Mouse (Mus musculus) 3134 (cell line): Measurements from ENCODE around the gene Pagr1b.

ENCODE experiments used
- DNase-seq: peaks from one replicate; pipeline ENCODE4 v3.0.0-alpha.2; 2011; ENCODE audit warnings: low spot score; ENCODE audit not compliant: insufficient read length; ENCODE audit errors: extremely low read depth

Gene Pagr1b

DNA sequence TGATC lies at the start of gene Pagr1b:
TSS of gene Pagr1b (minus strand) at position 4 of the 5 bp plus-strand sequence.
- no peak for DNase-seq

DNA sequence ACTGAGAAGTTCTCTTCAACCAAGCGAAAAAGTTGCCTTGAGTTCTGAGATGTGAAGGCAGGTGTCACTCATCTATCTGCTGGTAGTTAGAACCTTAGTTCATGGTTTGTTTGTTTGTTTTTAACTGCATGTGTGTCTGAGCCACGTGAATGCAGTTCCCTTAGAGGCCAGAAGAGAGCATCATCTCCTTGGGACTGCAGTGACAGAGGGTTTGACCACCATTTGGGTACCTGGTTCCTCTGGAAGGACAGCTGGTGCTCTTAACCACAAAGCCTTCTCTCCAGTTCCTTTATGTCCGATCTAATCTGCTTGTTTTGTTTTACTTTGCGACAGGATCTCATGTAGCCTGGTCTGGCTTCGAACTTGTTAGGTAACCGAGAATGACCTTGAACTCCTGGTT lies 49.3 kb upstream of the Pagr1b start:
- DNase-seq: no peak

DNA sequence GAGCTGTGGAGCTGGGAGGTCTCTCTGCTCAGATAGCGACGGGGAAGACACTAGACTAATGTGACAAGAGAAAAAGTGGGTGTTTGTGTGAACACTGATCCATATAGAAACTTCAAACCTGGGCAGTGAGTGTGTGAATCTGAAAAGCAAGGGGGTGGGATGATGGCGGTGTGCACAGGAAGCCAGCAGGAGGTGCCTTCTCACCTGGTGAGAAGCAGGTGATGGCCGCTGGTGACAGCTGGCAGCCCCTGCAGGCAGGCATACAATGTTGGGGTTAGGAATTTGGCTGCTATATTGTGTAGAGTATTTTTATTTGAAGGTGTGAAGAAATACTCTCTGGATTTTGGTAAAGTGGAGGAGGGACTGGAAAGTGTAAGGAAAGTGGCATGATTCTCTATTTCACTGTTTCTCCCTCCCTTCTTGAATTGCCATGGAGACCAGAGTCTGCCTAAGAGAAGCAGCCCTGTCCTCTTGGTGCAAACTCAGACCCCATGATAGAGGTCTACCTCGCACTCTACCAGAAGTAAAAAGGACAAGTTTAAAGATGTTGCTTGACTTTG lies 38.8 kb upstream of the Pagr1b start:
- DNase-seq: no peak

DNA sequence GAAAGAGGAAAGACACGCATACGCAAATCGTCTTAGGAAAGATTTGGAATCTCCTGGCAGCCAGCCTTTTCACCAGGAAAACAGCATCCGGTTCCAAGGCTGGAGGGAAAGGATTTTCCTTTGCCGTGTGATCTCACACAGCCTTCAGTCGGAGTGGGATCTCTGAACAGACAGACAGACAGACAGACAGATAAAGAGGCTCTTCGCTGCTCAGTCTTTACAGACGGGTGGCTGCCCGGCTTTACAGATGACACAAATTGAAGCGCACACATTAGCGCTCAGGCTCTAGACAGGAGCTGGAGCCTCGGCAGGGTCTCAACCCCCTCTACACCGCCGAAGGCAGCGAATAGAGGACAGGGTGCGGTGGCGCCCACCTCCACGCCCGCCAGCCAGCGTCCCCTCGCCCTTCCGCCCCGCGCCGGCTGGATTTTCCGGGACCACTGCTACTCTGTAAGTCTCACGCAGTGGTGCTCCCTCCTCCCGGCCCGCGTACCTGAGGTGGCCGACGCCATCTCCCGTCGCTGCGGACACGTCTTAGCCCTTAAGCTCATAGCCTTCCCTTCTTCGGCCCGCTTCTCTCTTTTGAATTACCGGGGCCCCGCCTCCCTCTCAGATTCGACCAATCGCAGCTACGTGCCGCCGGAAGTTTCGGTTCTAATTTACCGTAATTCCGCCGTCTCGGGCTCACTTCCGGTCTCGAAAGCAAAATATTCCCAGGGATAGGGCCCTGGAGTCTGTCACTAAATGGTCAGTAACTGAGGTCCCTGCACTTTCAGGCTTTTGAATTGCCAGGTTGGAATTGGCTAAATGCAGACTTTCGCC lies 25.8 kb upstream of the Pagr1b start, which contains the start of gene Kif22:
TSS of gene Kif22 (minus strand) at position 621 of the 822 bp plus-strand sequence.
- DNase-seq: peak; percentile 79

DNA sequence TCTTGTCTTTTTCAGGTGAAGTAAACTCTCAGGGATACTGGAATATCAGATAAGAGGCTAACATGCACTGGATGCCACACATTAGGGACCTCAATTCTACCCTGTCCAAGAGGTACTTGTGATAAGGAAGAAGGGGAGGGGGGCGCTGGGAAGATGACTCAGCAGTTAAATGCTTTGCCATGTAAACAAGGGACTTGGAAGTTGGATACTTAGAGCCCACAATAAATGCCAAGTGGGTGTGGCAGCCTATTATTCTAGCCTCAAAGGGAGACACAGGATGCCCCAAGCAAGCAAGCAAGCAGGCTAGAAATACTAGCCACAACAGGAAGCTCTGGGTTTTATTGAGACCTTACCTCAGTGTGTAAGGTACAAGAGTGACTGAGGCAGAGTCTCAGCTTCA lies 15.0 kb upstream of the Pagr1b start:
- DNase-seq: no peak

DNA sequence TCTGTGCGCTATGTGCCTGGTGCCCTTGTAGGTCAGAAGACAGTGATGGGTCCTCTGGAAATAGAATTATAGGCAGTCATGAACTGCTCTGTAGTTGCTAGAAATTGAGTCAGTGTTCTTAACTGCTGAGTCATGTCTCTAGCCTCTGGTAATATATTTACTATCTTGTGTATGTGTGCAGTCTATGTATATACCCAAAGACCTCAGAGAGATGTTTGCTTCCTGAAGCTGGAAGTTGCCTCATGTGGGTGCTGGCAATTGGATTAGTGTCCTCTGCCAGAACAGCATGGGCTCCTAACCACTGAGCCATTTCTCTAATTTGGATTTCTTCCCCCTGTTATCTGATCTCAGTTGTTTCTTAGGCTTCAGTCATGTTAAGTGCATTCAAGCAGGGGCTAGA lies 13.9 kb upstream of the Pagr1b start:
- no peak for DNase-seq

DNA sequence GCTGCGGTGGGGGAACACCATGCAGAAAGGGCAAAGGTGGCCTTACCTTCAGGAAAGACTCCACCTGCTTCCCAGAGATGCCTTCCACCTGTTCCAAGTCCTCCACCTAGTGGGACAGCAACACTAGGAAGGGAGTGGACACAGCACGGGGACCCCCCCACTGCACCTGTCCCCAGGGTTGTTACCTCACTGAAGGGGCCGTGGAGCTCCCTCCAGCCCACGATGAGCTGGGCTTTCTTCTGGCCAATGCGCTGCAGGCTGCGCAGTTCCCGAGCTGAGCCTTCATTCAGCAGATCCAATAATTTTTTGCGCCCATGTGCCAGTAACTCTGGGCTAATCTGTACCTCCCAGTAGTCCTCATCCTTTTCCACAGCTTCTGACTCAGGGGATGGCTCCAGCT lies 11.6 kb upstream of the Pagr1b start:
- DNase-seq: no peak

DNA sequence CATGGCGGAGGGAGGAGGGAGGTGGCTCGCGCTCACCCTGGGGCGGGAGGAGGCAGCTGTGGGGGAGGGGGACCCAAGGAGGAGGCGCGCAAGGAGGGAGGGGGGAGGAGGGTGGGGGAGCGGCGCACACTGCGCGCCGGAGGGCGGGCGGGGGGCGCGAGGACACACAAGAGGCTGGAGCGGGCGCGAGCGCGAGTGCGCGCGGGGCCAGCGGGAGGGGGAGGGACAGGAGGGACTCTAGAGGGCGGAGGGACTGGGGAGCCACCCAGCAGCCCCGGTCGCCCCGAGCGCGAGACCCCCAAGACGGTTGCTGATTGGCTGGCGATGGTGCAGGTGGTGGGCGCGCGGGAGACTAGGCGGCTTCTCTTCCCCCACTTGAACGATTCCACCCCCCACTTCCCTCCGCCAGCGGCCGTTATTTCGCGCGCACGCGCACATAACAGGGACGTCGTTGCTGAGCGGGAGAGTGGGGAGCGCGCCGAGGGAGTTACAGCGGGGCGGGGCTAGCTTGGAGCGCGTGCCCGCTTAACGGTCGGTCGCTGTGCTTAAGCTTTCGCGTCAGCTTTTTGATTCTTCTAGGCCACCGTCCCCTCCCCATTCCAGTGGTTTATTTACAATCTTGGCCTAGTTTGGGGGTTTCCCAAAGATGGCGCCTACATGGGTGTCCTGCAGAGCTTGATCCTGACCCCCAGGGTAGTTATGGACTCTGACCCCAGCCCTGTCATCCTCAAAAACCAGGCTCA lies 10.9 kb upstream of the Pagr1b start, which contains the start of gene Maz:
TSS of gene Maz (minus strand) at position 54 of the 743 bp plus-strand sequence.
- peak; percentile 99 for DNase-seq

DNA sequence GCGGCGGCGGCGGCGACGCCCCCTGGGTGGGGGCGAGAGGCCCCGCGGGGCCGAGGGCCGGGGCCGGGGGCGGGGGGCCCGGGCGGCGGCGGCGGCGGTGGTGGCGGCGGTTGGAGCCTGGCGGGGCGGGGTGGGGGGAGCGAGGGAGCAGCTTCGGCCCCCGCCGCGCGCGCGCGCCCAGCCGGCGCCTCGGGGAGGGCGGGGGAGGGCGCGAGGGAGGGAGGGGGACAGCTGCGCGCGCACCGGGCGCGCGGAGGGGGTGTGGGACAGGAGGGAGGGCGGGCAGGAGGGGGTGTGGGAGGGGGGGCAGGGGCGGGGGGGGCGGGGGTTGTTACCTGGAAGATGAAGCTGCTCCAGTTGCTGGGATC lies 10.3 kb upstream of the Pagr1b start:
- DNase-seq: no peak

DNA sequence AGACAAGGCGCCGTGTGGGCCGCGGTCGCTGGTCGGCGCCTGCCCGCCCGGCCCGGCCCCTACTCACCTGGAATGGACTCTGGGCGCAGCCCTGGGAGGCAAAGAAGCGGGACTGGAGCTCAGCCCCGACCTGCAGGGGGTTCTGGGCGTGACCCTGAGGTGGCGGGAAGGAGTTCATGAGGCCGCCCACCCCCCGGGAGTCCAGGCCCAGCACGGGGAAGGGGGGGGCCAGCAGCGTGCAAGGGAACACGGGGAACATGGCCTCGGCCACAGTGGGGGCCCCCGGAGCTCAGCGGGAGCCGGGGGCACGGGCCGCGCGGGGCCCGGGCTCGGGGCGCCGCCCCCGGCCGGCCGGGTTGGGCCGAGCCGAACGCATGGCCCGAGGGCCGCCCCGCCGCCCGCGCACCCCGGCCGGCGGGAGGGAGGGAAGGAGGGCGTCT lies 9.9 kb upstream of the Pagr1b start:
- DNase-seq: peak; percentile 65

DNA sequence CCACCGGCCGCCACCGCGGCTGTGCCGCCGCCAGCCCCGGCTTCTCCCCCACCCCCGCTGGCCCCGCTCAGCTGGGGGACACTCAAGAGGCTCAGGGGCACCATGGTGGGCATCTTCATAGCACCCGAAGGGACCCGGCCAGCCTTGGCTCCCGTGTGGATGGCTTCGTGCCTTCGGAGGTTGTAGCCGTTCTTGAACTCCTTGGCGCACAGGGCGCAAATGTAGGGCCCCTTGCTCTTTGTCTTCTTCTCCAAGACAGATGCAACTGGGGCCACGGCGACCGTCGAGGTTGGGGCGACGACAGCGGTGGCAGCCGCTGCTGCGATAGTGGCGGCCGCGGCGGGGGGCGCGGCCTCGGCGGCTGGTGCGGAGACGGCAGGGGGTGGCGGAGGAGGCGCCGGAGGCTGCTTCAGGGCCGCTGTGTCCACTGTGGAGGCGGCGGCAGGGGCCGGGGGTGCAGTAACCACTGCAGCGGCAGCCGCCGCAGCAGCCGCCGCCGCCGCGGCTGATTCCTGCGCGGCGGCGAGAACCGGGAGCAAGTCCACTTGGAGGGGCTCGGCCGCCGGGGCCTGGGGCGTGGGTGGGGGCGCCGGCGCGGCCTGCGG lies 9.4 kb upstream of the Pagr1b start:
- DNase-seq: no peak

DNA sequence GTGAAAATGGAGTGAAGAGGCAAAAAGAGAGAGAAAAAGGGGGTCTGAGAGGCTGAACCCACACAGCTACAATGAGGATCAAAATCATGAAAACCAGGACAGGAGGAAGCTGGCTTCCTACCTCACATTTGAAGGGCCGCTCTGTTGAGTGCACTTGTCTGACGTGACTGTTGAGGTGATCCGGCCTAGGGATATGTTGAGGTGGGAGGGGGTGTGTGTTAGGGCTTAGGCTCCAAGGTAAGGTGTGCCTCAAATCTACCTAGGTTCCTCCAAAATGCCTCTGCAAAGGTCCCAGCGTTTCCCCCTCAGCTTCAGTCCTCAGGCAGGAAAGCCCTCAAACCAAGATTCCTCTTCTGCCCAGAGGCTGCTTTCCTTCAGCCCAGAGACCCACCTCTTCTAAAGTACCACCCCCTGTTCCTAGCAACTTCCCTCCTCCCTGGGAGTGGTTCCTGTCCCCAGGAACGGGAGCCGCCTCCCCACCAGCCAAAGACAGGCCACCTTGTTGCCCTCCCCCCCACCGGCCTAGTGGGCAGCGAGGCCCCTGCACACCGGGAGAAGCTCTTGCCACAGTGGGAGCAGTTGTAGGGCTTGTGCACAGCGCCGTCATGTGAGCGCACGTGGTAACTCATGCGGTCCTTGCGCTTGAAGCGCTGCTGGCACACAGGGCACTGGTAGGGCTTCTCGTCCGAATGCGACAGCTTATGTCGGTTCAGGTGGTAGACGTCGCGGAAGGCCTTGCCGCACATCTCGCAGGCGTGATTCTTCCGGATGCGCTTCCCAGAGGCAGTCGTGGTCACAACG lies 8.7 kb upstream of the Pagr1b start:
- peak; percentile 81 for DNase-seq

DNA sequence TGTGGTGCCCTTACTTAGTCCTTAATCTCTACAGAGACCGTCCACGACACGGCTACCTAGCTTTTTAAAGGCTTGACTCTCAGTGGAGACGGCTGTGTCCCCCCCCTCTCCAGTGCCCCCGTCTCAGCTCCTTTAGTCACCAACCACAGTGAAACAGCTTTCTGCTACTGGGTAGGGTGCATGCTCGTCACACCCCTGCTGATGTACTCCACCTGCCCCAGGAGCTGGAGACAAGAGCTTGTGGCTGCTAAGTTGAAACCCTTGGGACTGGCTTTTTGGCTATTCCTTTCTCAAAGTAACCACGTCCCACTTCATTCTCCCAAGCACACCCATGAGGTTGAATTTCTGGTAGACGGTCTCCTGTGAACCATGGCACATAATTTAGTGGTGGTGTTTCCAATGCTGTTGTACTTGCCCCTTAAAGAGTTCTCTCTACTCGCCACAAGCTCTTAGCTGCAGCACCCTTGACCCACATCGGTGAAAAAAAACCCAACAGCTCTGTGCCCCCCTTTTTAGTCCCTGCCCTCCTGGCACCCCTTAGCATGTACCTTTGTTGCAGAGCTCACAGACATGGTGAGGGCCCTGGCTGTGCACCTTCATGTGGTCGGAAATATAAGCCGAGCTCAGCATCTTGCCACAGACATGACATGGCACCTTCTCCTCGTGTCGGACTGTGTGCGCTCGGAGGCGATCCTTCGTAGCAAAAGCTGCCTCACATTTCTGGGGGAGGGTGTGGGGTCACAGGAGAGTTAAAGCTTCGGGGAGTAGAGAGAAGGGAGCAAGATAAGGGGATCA lies 7.8 kb upstream of the Pagr1b start:
- DNase-seq: no peak

DNA sequence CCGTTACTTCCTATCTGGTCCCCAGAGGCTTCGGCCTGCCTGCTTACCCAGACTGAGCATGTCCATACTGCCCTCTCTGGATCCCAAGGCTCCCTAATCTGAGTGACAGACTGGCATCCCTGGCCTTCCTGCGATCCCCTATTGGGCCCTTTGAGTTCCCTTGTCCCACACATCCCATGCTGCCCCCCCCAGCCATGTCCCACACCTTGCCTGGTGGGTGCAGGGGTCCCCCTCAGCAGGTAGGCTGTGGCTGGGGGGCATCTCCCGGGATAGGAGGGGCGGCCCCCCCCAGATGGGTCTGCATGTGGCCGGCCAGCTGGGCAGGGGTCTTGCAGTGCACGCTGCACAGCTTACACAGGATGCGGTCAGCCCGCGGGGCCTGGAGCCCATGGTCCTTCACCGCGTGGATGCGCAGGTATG lies 7.0 kb upstream of the Pagr1b start:
- DNase-seq: no peak

DNA sequence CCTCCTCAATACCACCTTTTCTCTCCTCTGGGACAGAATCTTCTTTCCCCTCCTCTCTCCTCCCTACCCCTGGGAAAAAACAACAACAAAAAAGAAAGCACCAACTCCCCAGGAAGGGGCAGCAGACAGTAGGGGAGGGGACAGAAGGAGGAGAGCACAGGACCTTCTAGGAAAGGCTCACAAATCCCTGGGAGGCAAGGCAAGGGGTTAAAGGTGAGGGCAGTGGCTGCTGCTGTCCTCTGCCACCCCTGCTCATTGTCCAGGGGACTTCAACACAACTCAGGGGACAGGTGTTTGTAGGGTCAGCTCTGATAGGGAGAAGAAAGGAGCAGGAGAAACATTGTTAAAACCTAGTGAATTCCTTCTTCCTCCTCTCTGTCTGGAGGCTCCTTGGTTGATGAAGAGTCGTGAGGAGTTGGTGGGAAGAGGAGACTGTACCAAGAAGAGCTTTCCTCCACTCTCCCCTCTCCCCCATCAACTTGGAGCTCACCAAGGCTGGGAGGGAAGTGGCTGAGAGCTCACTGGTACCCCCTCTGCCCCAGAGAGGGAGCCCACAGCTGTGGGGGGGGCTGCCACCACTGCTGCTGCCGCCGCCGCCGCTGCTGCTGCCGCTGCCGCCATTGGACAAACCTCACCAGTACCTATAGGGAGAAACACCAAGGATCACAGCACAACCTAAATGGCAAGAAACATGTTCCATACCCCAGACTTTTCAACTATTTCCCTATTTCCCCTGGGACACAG lies 6.4 kb upstream of the Pagr1b start:
- no peak for DNase-seq

DNA sequence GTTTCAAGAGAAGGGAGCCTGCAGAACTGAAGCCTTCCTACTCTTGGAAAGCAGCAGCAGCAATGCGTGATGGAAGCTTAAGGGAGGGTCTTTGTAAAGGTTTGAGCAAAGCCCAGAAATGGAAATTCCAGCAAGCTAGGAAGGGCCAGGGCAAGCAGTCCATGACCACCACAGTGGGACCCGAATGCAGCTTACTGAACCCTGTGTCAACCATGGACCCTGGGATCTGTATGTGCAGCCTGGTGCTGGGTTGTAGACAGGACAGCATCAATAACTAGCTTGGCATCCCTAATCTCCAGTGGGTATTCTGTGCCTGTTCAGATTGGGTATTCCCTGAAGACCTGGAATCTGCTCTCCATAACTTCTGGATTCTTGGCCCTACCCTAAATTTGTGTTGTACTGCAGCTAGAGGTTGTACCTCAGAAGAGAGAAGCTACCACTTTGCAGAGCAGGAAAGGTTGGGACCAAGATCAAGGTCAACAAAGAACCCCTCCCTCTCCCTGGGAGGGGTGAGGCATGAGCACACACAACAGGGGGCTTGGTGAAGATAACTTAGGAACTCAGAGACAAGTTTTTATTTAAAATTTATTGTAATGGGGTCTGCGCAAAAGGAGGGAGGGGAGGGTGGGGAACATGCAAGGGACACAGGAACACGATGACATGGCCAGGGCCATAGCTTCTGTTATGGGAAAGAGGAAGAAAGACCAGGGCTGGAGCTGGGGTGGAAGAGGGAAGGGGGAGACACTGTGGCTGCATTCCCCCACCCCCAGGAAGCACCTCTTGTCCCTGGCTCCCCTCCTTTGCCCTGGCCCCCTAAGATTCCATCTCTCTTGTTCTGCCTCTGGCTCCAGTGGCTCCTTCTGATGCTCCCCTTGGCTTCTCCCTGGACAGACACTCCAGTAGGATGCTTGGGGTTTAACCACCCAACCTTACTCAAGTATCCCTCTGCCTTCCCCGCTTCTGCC lies 5.6 kb upstream of the Pagr1b start:
- no peak for DNase-seq

DNA sequence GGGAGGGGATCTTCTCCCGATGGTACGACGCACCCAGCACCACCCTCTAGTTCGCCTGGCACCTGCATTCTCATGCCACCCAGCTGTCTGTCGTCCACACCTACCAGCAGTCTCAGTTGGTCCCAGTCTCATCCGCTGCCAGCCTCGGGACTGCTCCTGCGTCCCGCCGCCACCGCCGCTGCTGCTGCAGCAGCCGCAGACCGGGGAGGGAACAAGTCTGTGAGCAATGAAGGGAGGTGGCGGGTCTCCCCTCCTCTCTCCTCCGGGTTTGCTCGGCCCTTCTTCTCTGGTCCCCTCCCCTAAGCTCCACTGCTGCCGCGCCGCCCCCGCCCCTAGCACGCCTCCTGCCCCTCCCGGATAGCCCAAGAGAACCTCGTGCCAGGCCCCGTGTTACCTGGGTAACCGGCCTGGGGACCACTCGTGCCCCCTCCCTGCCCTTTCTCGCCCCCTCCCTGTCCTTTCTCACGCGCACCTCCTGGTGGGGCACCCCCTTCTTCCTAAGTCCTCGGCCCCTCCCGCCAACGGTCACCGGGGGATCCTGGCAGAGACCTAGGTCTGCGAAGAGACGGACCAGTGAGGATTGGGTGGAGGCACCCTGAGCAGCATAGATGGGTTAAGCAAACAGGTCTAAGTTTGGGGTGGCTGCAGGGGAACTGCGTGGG lies 4.7 kb upstream of the Pagr1b start, which contains the start of the genes Gm42742 and Prrt2:
TSS of gene Gm42742 (minus strand) at position 197 of the 662 bp plus-strand sequence.
TSS of gene Prrt2 (minus strand) at position 311 of the 662 bp plus-strand sequence.
- peak; percentile 49 for DNase-seq

DNA sequence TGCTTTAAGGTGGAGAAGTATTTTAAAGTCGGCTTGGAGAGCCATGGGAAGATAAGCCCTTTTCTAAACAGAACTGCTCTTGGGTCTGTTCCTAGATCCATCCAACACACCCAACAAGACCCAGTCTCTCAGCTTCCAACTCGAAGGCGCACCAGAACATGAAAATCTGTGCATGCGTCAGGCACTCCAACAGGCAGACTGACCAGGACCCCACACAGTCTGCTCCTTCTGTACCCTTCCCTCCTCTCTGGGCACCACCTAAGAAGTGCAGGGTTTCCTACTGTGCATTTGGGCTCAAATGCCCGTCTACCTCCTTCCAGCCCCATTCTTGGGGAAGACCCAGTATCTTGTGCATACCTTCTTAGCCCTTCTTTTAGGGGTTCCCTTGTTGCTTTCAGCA lies 4.2 kb upstream of the Pagr1b start:
- no peak for DNase-seq
